ENCODE assay signal across 8 mouse cellular contexts in genomic region chr15:103239685-103240159, GRCm38 (mm10). TPM values are rescaled to one million over a fixed set of nuclear protein-coding genes. Genes with fewer than 3 reads are reported as not detected.
DNase-seq lines count a peak whose midpoint lies in the region; ATAC-seq and TF ChIP-seq lines count a peak whose summit lies in the region.

TSS of gene Cbx5 (minus strand) at chr15:103239816.

- peak; percentile 85 for ATAC-seq in cerebellum, adult (ENCODE audit: insufficient number of reproducible peaks, low FRiP score, low TSS enrichment)
- ATAC-seq in forebrain, embryonic 13.5 days: peak; percentile 92
- peak; percentile 84 for ATAC-seq in liver, postnatal 0 days
- peak; percentile 94 for ATAC-seq in neural tube, embryonic 14.5 days (ENCODE audit: low read depth)

- H3K27ac ChIP-seq in forebrain, embryonic 13.5 days: peak within 1 kb of the TSS; percentile 92
- H3K27ac ChIP-seq in liver, postnatal 0 days (ENCODE audit: low read depth): peak within 1 kb of the TSS; percentile 86
- H3K27ac ChIP-seq in neural tube, embryonic 14.5 days (ENCODE audit: low read depth, low read length): peak within 1 kb of the TSS; percentile 95

- under 1% methylated on average over 39 of the region's 39 CpGs for WGBS in forebrain, embryonic 13.5 days
- under 1% methylated on average over 39 of the region's 39 CpGs for WGBS in large intestine, adult 2 months
- under 1% methylated on average over 39 of the region's 39 CpGs for WGBS in liver, postnatal 0 days (ENCODE audit: insufficient replicate concordance)
- WGBS in neural tube, embryonic 14.5 days: 0% methylated on average over 39 of the region's 39 CpGs

- peak within 1 kb of the TSS; percentile 96 for H3K4me2 ChIP-seq in forebrain, embryonic 13.5 days
- H3K4me2 ChIP-seq in liver, postnatal 0 days (ENCODE audit: low read depth, low read length): peak within 1 kb of the TSS; percentile 83
- peak within 1 kb of the TSS; percentile 69 for H3K4me2 ChIP-seq in neural tube, embryonic 14.5 days (ENCODE audit: low read depth, low read length)

- peak within 1 kb of the TSS; percentile 92 for H3K4me3 ChIP-seq in E14TG2a.4 (replicated peaks; ENCODE audit: low read length)
- peak within 1 kb of the TSS; percentile 64 for H3K4me3 ChIP-seq in forebrain, embryonic 13.5 days
- H3K4me3 ChIP-seq in liver, postnatal 0 days (ENCODE audit: low read depth, low read length): peak within 1 kb of the TSS; percentile 62
- H3K4me3 ChIP-seq in neural tube, embryonic 14.5 days (ENCODE audit: low read depth, low read length): peak within 1 kb of the TSS; percentile 67

- H3K4me1 ChIP-seq in E14TG2a.4 (replicated peaks; ENCODE audit: low read depth, low read length): peaks cover 59% of the 10 kb centered on the region
- H3K4me1 ChIP-seq in forebrain, embryonic 13.5 days: peaks cover 49% of the 10 kb centered on the region
- H3K4me1 ChIP-seq in liver, postnatal 0 days (ENCODE audit: insufficient read depth): peaks cover 10% of the 10 kb centered on the region
- H3K4me1 ChIP-seq in neural tube, embryonic 14.5 days (ENCODE audit: control insufficient read depth, insufficient read depth, low read length): peaks cover 28% of the 10 kb centered on the region

- peak within 1 kb of the TSS; percentile 80 for H3K9ac ChIP-seq in forebrain, embryonic 13.5 days
- H3K9ac ChIP-seq in liver, postnatal 0 days (replicated peaks): peak within 1 kb of the TSS; percentile 74
- peak within 1 kb of the TSS; percentile 78 for H3K9ac ChIP-seq in neural tube, embryonic 14.5 days (replicated peaks; ENCODE audit: low read depth, low read length)

- H3K9me3 ChIP-seq in E14TG2a.4 (ENCODE audit: low read length): no peaks in the 10 kb centered on the region
- no peaks in the 10 kb centered on the region for H3K9me3 ChIP-seq in forebrain, embryonic 13.5 days (replicated peaks)
- H3K9me3 ChIP-seq in liver, postnatal 0 days (ENCODE audit: low read length): no peaks in the 10 kb centered on the region
- H3K9me3 ChIP-seq in neural tube, embryonic 14.5 days (ENCODE audit: control insufficient read depth, low read length): no peaks in the 10 kb centered on the region

- intact Hi-C loops in heart, postnatal 10 days (cut with DNase I): loop anchor here (2.0 kb wide), 2 partner anchors 27 to 65 kb away; no protein-coding TSS in a partner anchor

- H3K36me3 ChIP-seq in E14TG2a.4 (ENCODE audit: insufficient read depth, low read length): peaks cover 57% of the 10 kb centered on the region
- peaks cover 47% of the 10 kb centered on the region for H3K36me3 ChIP-seq in forebrain, embryonic 13.5 days (ENCODE audit: poor library complexity, severe bottlenecking)
- peaks cover 37% of the 10 kb centered on the region for H3K36me3 ChIP-seq in liver, postnatal 0 days (replicated peaks; ENCODE audit: insufficient read depth, low read length)
- peaks cover 21% of the 10 kb centered on the region for H3K36me3 ChIP-seq in neural tube, embryonic 14.5 days (ENCODE audit: control insufficient read depth, insufficient read depth, low read length)

- DNase-seq in heart, postnatal 10 days: peak; percentile 99
- peak; percentile 90 for DNase-seq in large intestine, adult 2 months (ENCODE audit: low read depth, low spot score)
- peak; percentile 95 for DNase-seq in liver, postnatal 0 days
- DNase-seq in testis, postnatal 10 days (ENCODE audit: low spot score): peak; percentile 97

- peak; percentile 44; the same call in 1 of the 2 replicates for TF ChIP-seq EP300 in liver, postnatal 0 days (IDR thresholded peaks at IDR 0.05; ENCODE audit: low read depth)

- H3K27me3 ChIP-seq in E14TG2a.4 (ENCODE audit: insufficient read depth, low read length): no peaks in the 10 kb centered on the region
- H3K27me3 ChIP-seq in forebrain, embryonic 13.5 days: no peaks in the 10 kb centered on the region
- no peaks in the 10 kb centered on the region for H3K27me3 ChIP-seq in liver, postnatal 0 days (ENCODE audit: insufficient read depth, low read length)
- H3K27me3 ChIP-seq in neural tube, embryonic 14.5 days (ENCODE audit: control insufficient read depth, insufficient read depth, low read length): no peaks in the 10 kb centered on the region

- TF ChIP-seq CTCF in E14TG2a.4 (conservative IDR thresholded peaks at IDR 0.05; ENCODE audit: low read length): no peak
- TF ChIP-seq CTCF in liver, postnatal 0 days (IDR thresholded peaks at IDR 0.05; ENCODE audit: low read depth): peak; percentile 2; the same call in 1 of the 2 replicates

RNA-seq across cellular contexts. Expression of gene Cbx5, which starts in this region (rescaled TPM):
- polyA plus RNA-seq in forebrain, embryonic 13.5 days (2015; fragmentation: Nextera tagmentation; extraction: Ambion mirVana): 161 and 174 TPM in 2 replicates
- 10 to 100 TPM; 81.3 to 97.4 TPM for total RNA-seq in heart, postnatal 10 days (2021)
- 11.1 and 12.9 TPM in 2 replicates for polyA plus RNA-seq in large intestine, adult 2 months (2012; rRNA removed)
- 19.0 and 23.3 TPM in 2 replicates for polyA plus RNA-seq in liver, postnatal 0 days (2015; fragmentation: Nextera tagmentation; extraction: Ambion mirVana)
- 132 and 143 TPM in 2 replicates for polyA plus RNA-seq in neural tube, embryonic 14.5 days (2014; fragmentation: Nextera tagmentation; extraction: Ambion mirVana)

Comparison
In these comparisons a context has a peak if more than half of its experiments do, and no peak if none do; other contexts are left out.
1. Peak in every context shown above with its lines: DNase-seq, ATAC-seq, H3K4me3 ChIP-seq and H3K27ac ChIP-seq.